Mouse (Mus musculus) kidney, adult 2 months (tissue): Measurements from ENCODE around the gene Arhgef7.

Source experiments
- CTCF ChIP-seq: fragments of 200-500 bp; conservative IDR thresholded peaks from 2 replicates; pipeline ENCODE4 v1.5.1; 2011; ENCODE audit warnings: low read depth, mild to moderate bottlenecking, control low read depth, low read length, moderate library complexity, mixed read lengths; ENCODE audit not compliant: insufficient read depth, insufficient read length
- POLR2A ChIP-seq: fragments of 200-500 bp; IDR thresholded peaks from one replicate; pipeline ENCODE4 v1.6.1; 2011; ENCODE audit warnings: low read depth, low read length, control low read depth

- TF ChIP-seq POLR2A (no peak), CTCF (no peak)
Observed at GRCm38 (mm10) chr8:11767213-11767840, 39.8 kb downstream of the Arhgef7 start.
